Mouse (Mus musculus): ENCODE data around the gene Polr1e. TPM values are rescaled to one million over a fixed set of nuclear protein-coding genes. Genes with fewer than 3 reads are reported as not detected.
A peak's percentile ranks its signal among the peaks of the same experiment; 100 is the strongest.
"Not testable (repeated sequence)": the region's sequence is repeated elsewhere in the genome, so short reads cannot be mapped to it uniquely, and the experiment has no call there.

The Polr1e gene
- polyA plus RNA-seq, 1 experiment from 2014 or later, result 46.3 TPM

DNA sequence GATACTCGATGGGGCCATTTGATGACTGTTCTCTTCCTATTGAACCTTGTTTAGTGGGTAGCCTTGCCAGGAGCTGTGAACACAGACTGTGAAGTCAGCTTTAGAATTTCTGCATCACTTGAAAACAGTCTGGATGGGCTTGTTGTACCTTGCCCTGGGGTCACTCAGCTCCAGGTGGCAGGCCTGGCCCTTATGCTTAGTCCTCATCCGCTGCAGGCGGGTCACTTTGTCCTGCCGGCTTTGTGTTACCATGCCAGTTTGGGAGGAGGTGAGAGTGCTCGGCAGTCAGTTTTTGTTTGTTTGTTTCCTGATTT, 36.5 kb upstream of the Polr1e start:
- peak overlapping the region; percentile 55 for H3K4me3 ChIP-seq
- H3K27me3 ChIP-seq, result no peaks in the 10 kb centered on the region
- H3K4me2 ChIP-seq (replicated peaks), result peak overlapping the region; percentile 69
- H3K27ac ChIP-seq (replicated peaks), result no peak overlapping the region
- peak overlapping the region; percentile 59; the same call in 1 of the 2 replicates for H3K9ac ChIP-seq (replicated peaks)
- peaks cover 11% of the 10 kb centered on the region for H3K4me1 ChIP-seq
- H3K36me3 ChIP-seq, result no peaks in the 10 kb centered on the region
- 19% methylated on average over 5 of the region's 5 CpGs for WGBS
- ATAC-seq (ENCODE audit: low FRiP score, low read depth), result no peak
- no peaks in the 10 kb centered on the region for H3K9me3 ChIP-seq

DNA sequence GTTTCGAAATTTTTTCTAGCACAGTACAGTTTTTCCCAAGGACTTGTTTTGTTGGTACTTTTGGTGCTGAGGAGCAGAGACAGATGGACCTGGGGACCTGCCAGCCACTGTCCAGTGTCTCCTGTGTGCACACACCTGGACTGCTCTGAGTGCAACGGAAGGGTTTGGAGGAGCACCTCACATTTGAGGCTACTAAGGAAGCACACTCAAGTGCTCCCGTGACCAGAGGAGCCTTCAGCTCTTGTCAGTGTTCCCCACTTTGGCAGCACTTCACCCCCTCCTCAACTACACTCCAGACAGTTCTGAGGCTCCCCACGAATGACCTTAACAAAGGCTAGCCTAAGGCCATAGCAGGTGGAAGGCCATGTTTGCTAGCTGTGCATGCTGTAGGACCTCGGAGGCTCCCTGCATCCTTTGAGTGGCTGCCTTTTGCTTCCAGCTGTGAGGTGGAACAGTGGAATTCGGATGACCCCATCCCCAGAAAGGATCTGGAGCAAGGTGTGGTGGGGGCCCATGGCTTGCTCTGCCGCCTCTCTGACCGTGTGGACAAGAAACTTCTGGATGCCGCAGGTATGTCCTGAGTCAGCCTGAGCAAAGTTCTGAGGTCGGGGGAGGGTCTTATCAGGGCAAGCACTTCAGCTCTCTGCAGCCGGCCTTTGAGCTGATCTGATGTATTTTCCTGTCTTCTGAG, 35.8 kb upstream of the Polr1e start:
- ATAC-seq (ENCODE audit: low FRiP score, low read depth), result no peak
- Histone ChIP-seq H3K4me2 (replicated peaks) (no peak overlapping the region), H3K27me3 (no peaks in the 10 kb centered on the region), H3K4me1 (peaks cover 11% of the 10 kb centered on the region), H3K9me3 (no peaks in the 10 kb centered on the region), H3K9ac (replicated peaks) (no peak overlapping the region), H3K4me3 (no peak overlapping the region), H3K36me3 (peaks cover 2% of the 10 kb centered on the region; the same call in 1 of the 2 replicates), H3K27ac (replicated peaks) (no peak overlapping the region)
- 73% methylated on average over 11 of the region's 11 CpGs for WGBS

DNA sequence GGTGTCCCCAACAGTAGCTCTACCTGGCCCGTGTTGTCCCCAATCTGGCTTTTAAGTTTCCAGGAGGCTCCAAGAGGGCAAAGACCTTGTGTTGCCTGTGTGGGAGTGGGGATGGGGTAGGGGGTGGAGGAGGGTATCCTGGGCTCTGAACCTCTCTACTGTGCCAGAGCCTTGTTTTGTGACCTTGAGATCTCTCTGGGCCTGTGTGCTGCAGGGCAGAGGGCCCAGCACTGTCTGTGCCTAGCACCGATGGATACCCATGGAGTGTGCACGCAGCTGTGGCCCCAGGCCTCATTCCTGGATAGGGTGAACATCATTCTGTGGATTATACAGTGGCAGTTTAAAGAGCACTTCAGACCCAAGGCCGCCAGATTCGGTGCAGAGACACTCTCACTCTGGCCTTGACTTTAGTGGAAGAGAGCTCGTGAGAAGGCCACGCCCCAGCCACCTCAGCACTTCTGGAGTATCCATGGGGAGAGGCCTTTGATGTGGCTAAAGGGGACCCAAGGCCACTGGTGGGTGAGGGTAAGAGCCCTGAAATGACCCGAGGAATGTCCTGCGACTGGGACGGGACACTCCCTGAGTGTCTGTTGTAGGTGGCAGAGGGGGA, 35.1 kb upstream of the Polr1e start:
- Histone ChIP-seq H3K4me3 (no peak overlapping the region), H3K27me3 (no peaks in the 10 kb centered on the region), H3K9me3 (no peaks in the 10 kb centered on the region), H3K27ac (replicated peaks) (no peak overlapping the region), H3K4me2 (replicated peaks) (no peak overlapping the region), H3K4me1 (peaks cover 11% of the 10 kb centered on the region), H3K9ac (replicated peaks) (no peak overlapping the region), H3K36me3 (peaks cover 6% of the 10 kb centered on the region)
- no peak for ATAC-seq (ENCODE audit: low FRiP score, low read depth)
- WGBS, result 88% methylated on average over 10 of the region's 10 CpGs

DNA sequence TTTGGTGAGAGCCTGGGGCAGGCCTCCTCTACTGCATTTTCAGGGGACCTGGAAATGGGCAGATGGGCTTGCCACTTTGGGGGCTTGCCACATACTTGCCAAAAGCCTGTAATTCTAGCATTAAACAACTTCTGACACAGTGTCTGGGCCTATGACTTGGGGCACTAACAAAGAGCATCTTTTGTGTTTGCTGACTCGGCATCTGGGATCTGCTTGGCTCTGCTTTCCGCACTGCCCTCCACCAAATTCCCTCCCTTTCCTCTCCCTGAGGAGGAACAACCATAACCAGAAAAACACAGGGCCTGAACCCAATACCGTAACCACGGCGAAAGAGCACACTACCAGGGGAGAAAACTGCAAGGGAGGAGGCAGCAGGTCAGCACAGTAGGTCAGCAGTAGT, 27.8 kb upstream of the Polr1e start:
- Histone ChIP-seq H3K4me3 (no peak overlapping the region), H3K36me3 (peaks cover 61% of the 10 kb centered on the region), H3K27ac (replicated peaks) (no peak overlapping the region), H3K4me1 (0 out of 2 replicates have a peak, but pooled peaks cover 4% of the 10 kb centered on the region), H3K27me3 (no peaks in the 10 kb centered on the region), H3K9me3 (no peaks in the 10 kb centered on the region), H3K4me2 (replicated peaks) (no peak overlapping the region), H3K9ac (replicated peaks) (no peak overlapping the region)
- no peak for ATAC-seq (ENCODE audit: low FRiP score, low read depth)
- WGBS, result 98% methylated on average over 5 of the region's 5 CpGs

DNA sequence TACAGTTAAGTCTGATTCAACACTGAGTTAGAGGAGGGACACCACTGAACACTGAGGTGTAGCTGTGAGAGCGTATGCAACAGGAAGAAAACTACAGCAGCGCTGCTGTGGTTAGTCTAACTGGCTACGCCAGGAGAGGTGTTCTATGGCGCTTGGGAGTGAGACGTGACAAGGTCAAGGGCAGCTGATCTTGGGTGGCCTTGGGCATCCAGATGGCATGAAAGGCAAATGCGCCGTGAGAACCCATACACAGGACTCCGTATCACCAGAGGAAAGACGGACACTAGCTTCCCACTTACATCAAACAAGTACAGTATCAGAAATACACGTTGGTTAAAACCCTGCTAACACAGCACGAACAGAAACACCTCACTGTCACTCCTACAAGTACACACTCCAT, 26.1 kb upstream of the Polr1e start:
- H3K27ac ChIP-seq (replicated peaks); H3K4me3 ChIP-seq; H3K4me2 ChIP-seq (replicated peaks); H3K4me1 ChIP-seq; H3K9ac ChIP-seq (replicated peaks); ATAC-seq (ENCODE audit: low FRiP score, low read depth); H3K27me3 ChIP-seq; H3K9me3 ChIP-seq: not testable (repeated sequence)
- H3K36me3 ChIP-seq, result peaks cover 60% of the 10 kb centered on the region
- WGBS, result 94% methylated on average over 11 of the region's 11 CpGs

DNA sequence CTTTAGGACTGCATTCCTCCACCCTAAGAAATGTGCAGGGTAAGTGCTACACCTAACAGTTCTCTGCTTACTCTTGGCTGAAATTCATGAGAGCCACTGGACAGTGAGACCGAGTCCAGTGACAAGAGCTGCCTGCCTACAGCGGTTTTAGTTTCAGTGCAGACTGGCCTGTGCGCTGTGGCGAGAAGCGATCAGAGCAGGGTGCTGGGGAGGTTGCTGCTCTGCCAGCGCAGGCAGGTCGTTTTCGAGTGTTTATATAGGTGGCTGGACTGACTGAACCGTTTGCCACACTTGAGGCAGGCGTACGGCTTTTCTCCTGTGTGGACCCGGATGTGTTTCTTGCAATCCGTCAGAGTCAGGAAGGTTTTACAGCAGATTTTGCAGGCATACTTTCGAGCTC, 25.2 kb upstream of the Polr1e start:
- H3K27ac ChIP-seq (replicated peaks); H3K4me1 ChIP-seq; H3K9ac ChIP-seq (replicated peaks); H3K4me3 ChIP-seq; H3K27me3 ChIP-seq; H3K9me3 ChIP-seq; ATAC-seq (ENCODE audit: low FRiP score, low read depth); H3K4me2 ChIP-seq (replicated peaks): not testable (repeated sequence)
- H3K36me3 ChIP-seq, result peaks cover 55% of the 10 kb centered on the region
- 89% methylated on average over 14 of the region's 14 CpGs for WGBS

DNA sequence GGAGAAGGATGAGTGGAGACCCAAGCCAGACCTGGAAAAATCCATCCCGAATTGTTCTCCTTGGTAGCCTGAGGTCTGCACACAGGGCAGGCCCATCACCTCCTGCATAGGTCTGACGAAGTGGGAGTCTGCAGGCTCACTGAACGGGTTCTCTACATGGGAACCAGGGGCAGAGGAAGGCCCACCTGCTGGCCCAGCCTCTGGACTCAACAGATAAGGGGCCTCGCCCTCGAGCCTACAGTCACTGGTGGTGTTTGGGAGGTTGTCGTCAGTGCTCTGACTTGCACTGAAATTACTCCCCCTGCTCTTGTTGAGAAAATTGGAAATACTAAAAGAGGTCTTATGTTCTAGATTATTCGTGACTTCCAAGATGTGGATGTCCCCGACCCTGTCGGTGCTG, 24.5 kb upstream of the Polr1e start:
- H3K27me3 ChIP-seq, result no peaks in the 10 kb centered on the region
- H3K4me2 ChIP-seq (replicated peaks), result no peak overlapping the region
- no peaks in the 10 kb centered on the region for H3K9me3 ChIP-seq
- WGBS, result 93% methylated on average over 9 of the region's 9 CpGs
- ATAC-seq (ENCODE audit: low FRiP score, low read depth), result no peak
- H3K36me3 ChIP-seq, result peaks cover 49% of the 10 kb centered on the region
- no peak overlapping the region for H3K9ac ChIP-seq (replicated peaks)
- H3K4me1 ChIP-seq, result 0 out of 2 replicates have a peak, but pooled peaks cover 9% of the 10 kb centered on the region
- no peak overlapping the region for H3K27ac ChIP-seq (replicated peaks)
- H3K4me3 ChIP-seq, result no peak overlapping the region

DNA sequence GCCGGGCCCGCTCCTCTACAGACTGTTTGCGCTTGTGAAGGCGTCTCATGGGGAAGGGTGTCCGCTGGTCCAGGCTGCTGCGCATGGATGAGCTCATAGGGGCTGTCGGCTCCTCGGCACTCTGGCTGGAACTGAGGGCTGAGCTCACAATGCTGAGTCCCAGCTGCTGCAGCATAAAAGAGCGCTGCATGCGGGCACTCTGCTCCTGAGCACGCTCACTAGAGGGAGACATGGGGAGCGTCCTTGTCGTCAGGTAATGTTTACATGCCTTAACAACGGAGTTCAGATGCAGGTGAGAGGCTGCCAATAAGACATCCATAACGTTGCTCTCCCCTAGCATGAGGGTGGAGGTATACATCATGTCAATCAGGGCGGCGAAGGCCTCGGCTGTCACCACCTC, 23.6 kb upstream of the Polr1e start:
- H3K9ac ChIP-seq (replicated peaks), result no peak overlapping the region
- H3K36me3 ChIP-seq, result peaks cover 40% of the 10 kb centered on the region
- H3K4me2 ChIP-seq (replicated peaks), result no peak overlapping the region
- H3K4me1 ChIP-seq, result 0 out of 2 replicates have a peak, but pooled peaks cover 9% of the 10 kb centered on the region
- ATAC-seq (ENCODE audit: low FRiP score, low read depth), result no peak
- H3K4me3 ChIP-seq, result no peak overlapping the region
- no peaks in the 10 kb centered on the region for H3K27me3 ChIP-seq
- H3K27ac ChIP-seq (replicated peaks), result no peak overlapping the region
- H3K9me3 ChIP-seq, result no peaks in the 10 kb centered on the region
- 85% methylated on average over 18 of the region's 18 CpGs for WGBS

DNA sequence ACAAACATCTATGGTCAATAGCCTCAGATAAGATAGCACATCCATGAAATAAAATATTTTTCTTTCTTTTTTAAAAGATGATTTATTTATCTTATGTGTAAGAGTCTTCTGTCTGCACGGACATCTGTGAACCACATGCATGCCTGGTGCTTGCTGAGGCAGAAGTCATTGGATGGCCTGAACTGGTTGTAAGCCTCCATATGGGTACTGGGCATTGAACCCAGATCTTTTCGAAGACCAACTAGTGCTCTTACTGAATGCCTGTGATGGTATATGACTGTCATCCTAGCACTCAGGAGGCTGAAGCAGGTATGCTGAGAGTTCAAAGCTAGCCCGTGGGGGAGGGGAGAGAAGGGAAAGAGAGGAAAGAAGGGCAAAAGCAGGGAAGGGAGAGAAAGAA, 20.3 kb upstream of the Polr1e start:
- Histone ChIP-seq H3K4me1 (0 out of 2 replicates have a peak, but pooled peaks cover 9% of the 10 kb centered on the region), H3K9me3 (no peaks in the 10 kb centered on the region), H3K4me3 (no peak overlapping the region), H3K27ac (replicated peaks) (no peak overlapping the region), H3K36me3 (peaks cover 17% of the 10 kb centered on the region), H3K4me2 (replicated peaks) (no peak overlapping the region), H3K9ac (replicated peaks) (no peak overlapping the region), H3K27me3 (no peaks in the 10 kb centered on the region)
- ATAC-seq (ENCODE audit: low FRiP score, low read depth), result no peak
- WGBS, result 81% methylated on average over 3 of the region's 3 CpGs

DNA sequence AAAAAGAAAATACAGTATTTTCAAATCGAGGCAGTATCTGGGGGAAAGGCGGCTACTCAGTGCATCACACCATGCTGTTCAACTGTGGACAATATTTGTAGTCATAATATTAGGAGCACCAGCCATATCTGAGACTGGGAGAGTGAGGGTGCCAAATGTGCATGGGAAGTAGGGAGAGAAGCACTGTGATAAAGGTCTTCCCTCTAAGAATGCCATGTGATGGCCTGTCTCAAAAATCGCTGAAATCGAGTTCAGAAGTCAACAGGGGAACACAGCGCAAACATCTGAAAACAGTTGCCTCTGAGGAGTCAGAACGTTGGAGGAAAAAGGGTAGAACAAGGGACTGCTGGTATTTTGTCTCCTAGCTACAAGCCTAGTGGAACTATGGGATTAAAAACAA, 18.4 kb upstream of the Polr1e start:
- WGBS, result 89% methylated on average over 6 of the region's 6 CpGs
- no peak for ATAC-seq (ENCODE audit: low FRiP score, low read depth)
- Histone ChIP-seq H3K36me3 (peaks cover 1% of the 10 kb centered on the region; the same call in 1 of the 2 replicates), H3K4me1 (0 out of 2 replicates have a peak, but pooled peaks cover 6% of the 10 kb centered on the region), H3K27me3 (no peaks in the 10 kb centered on the region), H3K4me3 (no peak overlapping the region), H3K9ac (replicated peaks) (no peak overlapping the region), H3K4me2 (replicated peaks) (no peak overlapping the region), H3K9me3 (no peaks in the 10 kb centered on the region), H3K27ac (replicated peaks) (no peak overlapping the region)

DNA sequence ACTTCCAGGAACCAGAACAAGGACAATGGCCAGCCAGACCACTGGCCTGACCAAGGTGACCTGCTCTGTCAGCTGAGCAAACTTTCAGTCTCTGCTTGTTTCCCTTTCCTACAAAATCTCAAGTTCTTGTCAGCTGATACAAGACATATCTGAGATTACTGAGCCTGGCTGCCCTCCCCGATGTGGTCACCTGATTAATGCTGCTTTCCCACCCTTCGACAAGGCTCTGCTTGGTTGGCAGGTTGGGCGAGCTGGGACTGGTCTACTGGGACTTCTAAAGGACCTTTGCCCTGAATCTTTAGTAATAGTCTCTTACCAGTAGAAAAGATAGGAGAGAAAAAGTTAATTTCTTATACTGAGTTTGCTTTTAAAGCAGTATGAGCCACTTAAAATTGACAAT, 12.9 kb upstream of the Polr1e start:
- H3K36me3 ChIP-seq, result no peaks in the 10 kb centered on the region
- ATAC-seq (ENCODE audit: low FRiP score, low read depth), result no peak
- H3K9ac ChIP-seq (replicated peaks), result no peak overlapping the region
- H3K4me2 ChIP-seq (replicated peaks), result no peak overlapping the region
- peaks cover 10% of the 10 kb centered on the region for H3K4me1 ChIP-seq
- no peak overlapping the region for H3K27ac ChIP-seq (replicated peaks)
- 87% methylated on average over 3 of the region's 3 CpGs for WGBS
- no peaks in the 10 kb centered on the region for H3K9me3 ChIP-seq
- H3K27me3 ChIP-seq, result no peaks in the 10 kb centered on the region
- no peak overlapping the region for H3K4me3 ChIP-seq

DNA sequence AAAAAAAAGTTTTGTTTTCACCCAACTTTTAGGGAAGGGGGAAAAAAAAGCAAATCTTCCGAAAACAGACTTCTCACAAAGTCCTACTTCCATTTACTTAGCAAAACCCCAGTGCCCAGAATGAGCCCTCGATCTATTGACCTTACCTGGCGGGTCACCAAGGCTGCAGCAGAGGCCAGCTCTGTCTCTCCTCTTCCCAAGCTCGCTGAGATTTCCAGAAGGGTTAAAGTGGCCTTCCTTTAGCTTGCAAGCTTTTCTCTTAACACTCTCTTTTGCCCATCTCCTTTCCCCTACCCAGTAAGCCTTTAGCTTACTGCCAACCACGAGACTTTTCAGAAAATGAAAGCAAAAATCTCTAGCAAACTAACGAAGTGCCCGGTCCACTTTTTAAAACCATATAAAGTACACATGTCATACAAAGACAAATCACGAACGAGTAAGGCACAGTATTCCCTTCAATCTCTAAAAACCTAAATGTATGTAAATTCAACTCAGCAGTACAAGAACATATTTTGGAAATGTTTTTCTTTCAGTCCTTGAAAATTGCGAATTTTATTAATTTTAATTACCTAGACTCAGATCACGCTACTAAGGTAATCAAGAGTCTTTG, 7.5 kb upstream of the Polr1e start:
- Histone ChIP-seq H3K4me3 (peak overlapping the region; percentile 81), H3K4me1 (peaks cover 23% of the 10 kb centered on the region), H3K9me3 (no peaks in the 10 kb centered on the region), H3K27ac (replicated peaks) (peak overlapping the region; percentile 96), H3K36me3 (no peaks in the 10 kb centered on the region), H3K27me3 (no peaks in the 10 kb centered on the region), H3K9ac (replicated peaks) (peak overlapping the region; percentile 87), H3K4me2 (replicated peaks) (peak overlapping the region; percentile 69)
- ATAC-seq (ENCODE audit: low FRiP score, low read depth), result no peak
- WGBS, result 10% methylated on average over 11 of the region's 11 CpGs

All from midbrain, embryonic 12.5 days (tissue).